Mouse (Mus musculus): ENCODE data around the gene Tap2.

Tap2 gene

GRCm38 (mm10) chr17:34257594-34258375 is 54.5 kb downstream of the Tap2 start, which contains the start of gene H2-Ab1:
TSS of gene H2-Ab1 (plus strand) at chr17:34257689.
- DNase-seq, result peak; percentile 82 to 86

GRCm38 (mm10) chr17:34260551-34260950 is 57.2 kb downstream of the Tap2 start:
- peak; percentile 11 to 24 for DNase-seq

- peak; percentile 86 to 89 for DNase-seq
Observed at GRCm38 (mm10) chr17:34261502-34261901, 58.2 kb downstream of the Tap2 start.

GRCm38 (mm10) chr17:34263068-34263467 is 59.7 kb downstream of the Tap2 start:
- peak; percentile 84 to 85 for DNase-seq

GRCm38 (mm10) chr17:34263811-34264371 is 60.6 kb downstream of the Tap2 start:
- peak; percentile 11 to 34 for DNase-seq

- DNase-seq, result peak in 1 of 2 experiments; percentile 14
Observed at GRCm38 (mm10) chr17:34264452-34265351, 61.4 kb downstream of the Tap2 start.
